Mouse (Mus musculus) E14TG2a.4 (cell line): ENCODE data around the gene Olfr31.

Experiments
- CTCF ChIP-seq: conservative IDR thresholded peaks from 2 replicates; pipeline ENCODE4 v1.5.1; 2014; ENCODE audit warnings: low read length
- NANOG ChIP-seq: IDR thresholded peaks from 2 replicates; pipeline ENCODE4 v1.6.1; 2014; ENCODE audit warnings: borderline replicate concordance, low read length, mixed read lengths

DNA sequence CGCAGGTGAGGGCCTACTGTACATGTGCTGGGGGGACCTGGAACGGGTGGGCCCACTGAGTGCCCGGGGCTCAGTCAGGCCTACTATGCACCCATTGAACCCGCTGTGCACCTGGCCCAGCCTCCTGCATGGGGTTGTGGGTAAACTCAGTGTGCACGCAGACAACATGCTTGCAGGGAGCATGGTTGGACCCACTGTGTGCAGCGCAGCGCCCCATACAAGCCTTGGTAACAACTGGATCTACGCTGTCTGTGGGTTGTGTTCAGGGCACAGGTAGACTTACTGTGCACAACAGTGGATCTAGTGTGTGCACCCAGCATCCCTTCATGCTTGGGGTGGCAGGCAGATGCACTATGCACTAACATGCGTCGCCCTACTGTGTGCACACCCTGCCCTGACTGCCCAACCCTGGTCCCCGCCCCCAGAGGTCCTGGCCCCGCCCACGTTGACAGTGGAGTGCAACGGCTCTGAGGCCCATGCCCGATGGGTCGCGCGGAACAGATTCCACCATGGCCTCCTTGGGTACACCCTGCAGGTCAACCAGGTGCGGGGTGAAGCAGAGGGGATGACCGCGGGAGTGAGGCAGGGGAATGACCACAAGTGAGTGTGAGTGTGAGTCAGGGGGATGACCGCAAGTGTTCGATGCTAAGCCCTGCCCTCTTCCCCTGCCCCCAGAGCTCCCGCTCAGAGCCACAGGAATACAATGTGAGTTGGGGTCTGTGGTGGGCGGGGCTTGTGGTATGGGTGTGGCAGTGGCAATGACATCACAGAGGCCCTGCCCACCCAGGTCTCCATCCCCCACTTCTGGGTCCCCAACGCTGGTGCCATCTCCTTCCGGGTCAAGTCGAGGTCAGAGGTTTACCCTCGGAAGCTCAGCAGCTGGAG is 27.9 kb downstream of the Olfr31 start:
- TF ChIP-seq CTCF (no peak), NANOG (no peak)
